Mouse (Mus musculus) kidney, adult 2 months (tissue): Measurements from ENCODE around the gene Hp1bp3. TPM values are rescaled to one million over a fixed set of nuclear protein-coding genes. Genes with fewer than 3 reads are reported as not detected.
A peak's percentile ranks its signal among the peaks of the same experiment; 100 is the strongest.

ENCODE experiments used
- DNase-seq: peaks from one replicate; pipeline ENCODE4 v3.0.0; 2021
- H3K27ac ChIP-seq: fragments of 200-500 bp; 2 replicates; pipeline ENCODE4 v1.5.1; 2012; ENCODE audit warnings: low read depth, low read length, control low read depth, inconsistent platforms; ENCODE audit not compliant: insufficient read depth
- H3K27me3 ChIP-seq: fragments of 200-500 bp; replicated peaks from 2 replicates; pipeline ENCODE4 v1.6.1; 2012; ENCODE audit warnings: mild to moderate bottlenecking, moderate library complexity, low read length, inconsistent platforms; ENCODE audit not compliant: control insufficient read depth, insufficient read depth
- H3K36me3 ChIP-seq: fragments of 200-500 bp; 2 replicates; pipeline ENCODE4 v1.6.1; 2012; ENCODE audit warnings: mild to moderate bottlenecking, moderate library complexity, low read length, inconsistent platforms; ENCODE audit not compliant: control insufficient read depth, insufficient read depth
- H3K4me1 ChIP-seq: fragments of 200-500 bp; 2 replicates; pipeline ENCODE4 v1.6.1; 2011; ENCODE audit warnings: low read length; ENCODE audit not compliant: control insufficient read depth, insufficient read depth
- H3K4me3 ChIP-seq: fragments of 200-500 bp; 2 replicates; pipeline ENCODE4 v1.5.1; 2011; ENCODE audit warnings: mild to moderate bottlenecking, low read depth, low read length, control low read depth; ENCODE audit not compliant: insufficient read depth
- CTCF ChIP-seq: fragments of 200-500 bp; conservative IDR thresholded peaks from 2 replicates; pipeline ENCODE4 v1.5.1; 2011; ENCODE audit warnings: low read depth, mild to moderate bottlenecking, control low read depth, low read length, moderate library complexity, mixed read lengths; ENCODE audit not compliant: insufficient read depth, insufficient read length
- POLR2A ChIP-seq: fragments of 200-500 bp; IDR thresholded peaks from one replicate; pipeline ENCODE4 v1.6.1; 2011; ENCODE audit warnings: low read depth, low read length, control low read depth
- WGBS: fragments of 180-500 bp; shearing (Covaris S2); methylation state at CpG from one replicate; pipeline ENCODE4 v1.1.7; 2018; 5-methylcytosine and 5-hydroxymethylcytosine counted together
- polyA plus RNA-seq: library from polyadenylated mRNA; depleted of rRNA; stranded (reverse); fragments of >200 nt; gene quantifications from 2 replicates; pipeline ENCODE4 v1.2.3, GENCODE M21; 2012

Hp1bp3 gene
- polyA plus RNA-seq, 1 experiment: 59.5 TPM

GRCm38 (mm10) chr4:138221406-138221805, 5.3 kb downstream of the Hp1bp3 start:
- no peak overlapping the region for H3K4me3 ChIP-seq
- peaks cover 5% of the 10 kb centered on the region; the same call in 1 of the 2 replicates for H3K4me1 ChIP-seq
- no peak for DNase-seq
- H3K36me3 ChIP-seq: peaks cover 7% of the 10 kb centered on the region
- no peaks in the 10 kb centered on the region for H3K27me3 ChIP-seq
- 76% methylated on average over 5 of the region's 5 CpGs for WGBS
- no peak overlapping the region for H3K27ac ChIP-seq
- no peak for TF ChIP-seq POLR2A
- TF ChIP-seq CTCF: no peak

- Histone ChIP-seq H3K27ac (no peak overlapping the region), H3K36me3 (peaks cover 11% of the 10 kb centered on the region), H3K4me1 (peaks cover 5% of the 10 kb centered on the region; the same call in 1 of the 2 replicates), H3K27me3 (no peaks in the 10 kb centered on the region), H3K4me3 (no peak overlapping the region)
- TF ChIP-seq CTCF (no peak), POLR2A (no peak)
- DNase-seq: no peak
- 73% methylated on average over 5 of the region's 5 CpGs for WGBS
Measured at GRCm38 (mm10) chr4:138222396-138222795, 6.3 kb downstream of the Hp1bp3 start.

GRCm38 (mm10) chr4:138223623-138224022, 7.5 kb downstream of the Hp1bp3 start:
- WGBS: 46% methylated on average over 10 of the region's 10 CpGs
- TF ChIP-seq CTCF: no peak
- TF ChIP-seq POLR2A: no peak
- H3K4me1 ChIP-seq: no peaks in the 10 kb centered on the region; the same call in 1 of the 2 replicates
- H3K36me3 ChIP-seq: peaks cover 12% of the 10 kb centered on the region
- H3K27ac ChIP-seq: no peak overlapping the region
- H3K27me3 ChIP-seq: no peaks in the 10 kb centered on the region
- H3K4me3 ChIP-seq: no peak overlapping the region
- DNase-seq: no peak

- no peak overlapping the region for H3K27ac ChIP-seq
- DNase-seq: no peak
Measured at GRCm38 (mm10) chr4:138246756-138247665, 30.9 kb downstream of the Hp1bp3 start.

GRCm38 (mm10) chr4:138250088-138250960, 34.2 kb downstream of the Hp1bp3 start, which contains the start of the genes Sh2d5 and Kif17:
Gene Sh2d5, plus strand, starts transcription at chr4:138250403.
Gene Kif17, plus strand, starts transcription at chr4:138250435.
- peak; percentile 77 for DNase-seq
- WGBS: 1% methylated on average over 68 of the region's 74 CpGs
- peak within 1 kb of the TSS; percentile 49 for H3K4me3 ChIP-seq
- peaks cover 5% of the 10 kb centered on the region; the same call in 1 of the 2 replicates for H3K4me1 ChIP-seq
- H3K27me3 ChIP-seq: no peaks in the 10 kb centered on the region
- H3K27ac ChIP-seq: no peak within 1 kb of the TSS
- TF ChIP-seq POLR2A (no peak), CTCF (no peak)
- no peaks in the 10 kb centered on the region for H3K36me3 ChIP-seq

More at GRCm38 (mm10) chr4:138246756-138247665, 30.9 kb downstream of the Hp1bp3 start:
- TF ChIP-seq CTCF (no peak), POLR2A (no peak)
- peaks cover 5% of the 10 kb centered on the region; the same call in 1 of the 2 replicates for H3K4me1 ChIP-seq
- no peaks in the 10 kb centered on the region for H3K27me3 ChIP-seq
- peaks cover 9% of the 10 kb centered on the region for H3K36me3 ChIP-seq
- 70% methylated on average over 27 of the region's 27 CpGs for WGBS
- H3K4me3 ChIP-seq: no peak overlapping the region

- 3% methylated on average over 14 of the region's 14 CpGs for WGBS
- TF ChIP-seq POLR2A (no peak), CTCF (no peak)
- no peak overlapping the region for H3K4me3 ChIP-seq
Measured at GRCm38 (mm10) chr4:138251819-138252218, 35.7 kb downstream of the Hp1bp3 start.

More at GRCm38 (mm10) chr4:138251819-138252218, 35.7 kb downstream of the Hp1bp3 start:
- H3K36me3 ChIP-seq: no peaks in the 10 kb centered on the region
- peaks cover 5% of the 10 kb centered on the region; the same call in 1 of the 2 replicates for H3K4me1 ChIP-seq
- no peak overlapping the region for H3K27ac ChIP-seq
- DNase-seq: peak; percentile 24
- H3K27me3 ChIP-seq: no peaks in the 10 kb centered on the region
